Mouse (Mus musculus) forebrain, postnatal 0 days (tissue): ENCODE results near the gene 1700016D06Rik. TPM values are rescaled to one million over a fixed set of nuclear protein-coding genes. Genes with fewer than 3 reads are reported as not detected.
A peak's percentile ranks its signal among the peaks of the same experiment; 100 is the strongest.

Experiments used
- ATAC-seq: fragments of 200-750 bp; cut with Nextera tagmentation; 2 replicates; pipeline ENCODE4 v1.8.0; 2017; ENCODE audit warnings: mild to moderate bottlenecking, moderate library complexity
- DNase-seq: peaks from one replicate; pipeline ENCODE4 v3.0.0-alpha.2; 2015
- H3K27ac ChIP-seq: fragments of 300-500 bp; sonication (generic); 2 replicates; pipeline ENCODE4 v1.5.1; 2014; ENCODE audit warnings: low read depth, mild to moderate bottlenecking, antibody characterized with exemption, low read length, moderate library complexity, mixed read lengths
- H3K27me3 ChIP-seq: fragments of 300-500 bp; sonication (generic); 2 replicates; pipeline ENCODE4 v1.6.1; 2014; ENCODE audit warnings: mild to moderate bottlenecking, low read length, mixed read lengths; ENCODE audit not compliant: insufficient read depth
- H3K36me3 ChIP-seq: fragments of 300-500 bp; sonication (generic); 2 replicates; pipeline ENCODE4 v1.6.1; 2014; ENCODE audit warnings: mild to moderate bottlenecking, moderate library complexity; ENCODE audit not compliant: insufficient read depth
- H3K4me1 ChIP-seq: fragments of 300-500 bp; sonication (generic); 2 replicates; pipeline ENCODE4 v1.6.1; 2014; ENCODE audit warnings: antibody characterized with exemption; ENCODE audit not compliant: insufficient read depth
- H3K4me2 ChIP-seq: fragments of 300-500 bp; sonication (generic); 2 replicates; pipeline ENCODE4 v1.6.1; 2014; ENCODE audit warnings: low read depth, mild to moderate bottlenecking, moderate library complexity
- H3K4me3 ChIP-seq: fragments of 300-500 bp; sonication (generic); 2 replicates; pipeline ENCODE4 v1.5.1; 2014; ENCODE audit warnings: low read depth, low read length, mixed read lengths
- H3K9ac ChIP-seq: fragments of 300-500 bp; sonication (generic); 2 replicates; pipeline ENCODE4 v1.6.1; 2014; ENCODE audit warnings: mild to moderate bottlenecking
- H3K9me3 ChIP-seq: fragments of 300-500 bp; sonication (generic); 2 replicates; pipeline ENCODE4 v1.6.1; 2016; ENCODE audit warnings: low read length
- CTCF ChIP-seq: sonication (generic); IDR thresholded peaks from 2 replicates; pipeline ENCODE4 v1.5.1; 2016; ENCODE audit warnings: antibody characterized with exemption, control low read depth, low read depth
- WGBS: fragments of 180-500 bp; shearing (Covaris S2); extraction: QIAGEN DNeasy Blood & Tissue Kit; methylation state at CpG from one replicate; pipeline ENCODE4 v1.1.7; 2014; 5-methylcytosine and 5-hydroxymethylcytosine counted together
- polyA plus RNA-seq: library from polyadenylated mRNA; unstranded; fragments of >200 nt; fragmentation: Nextera tagmentation; extraction: Ambion mirVana; gene quantifications from 2 replicates; pipeline ENCODE4 v1.2.1, GENCODE M21; 2015
- total RNA-seq: library from RNA; depleted of rRNA; stranded (reverse); fragments of >200 nt; gene quantifications from 2 replicates; pipeline ENCODE4 v1.2.3, GENCODE M21; 2014

The 1700016D06Rik gene
- total and polyA plus RNA-seq, 2 experiments from 2014 or later: 0.22 TPM; not detected in 1

DNA sequence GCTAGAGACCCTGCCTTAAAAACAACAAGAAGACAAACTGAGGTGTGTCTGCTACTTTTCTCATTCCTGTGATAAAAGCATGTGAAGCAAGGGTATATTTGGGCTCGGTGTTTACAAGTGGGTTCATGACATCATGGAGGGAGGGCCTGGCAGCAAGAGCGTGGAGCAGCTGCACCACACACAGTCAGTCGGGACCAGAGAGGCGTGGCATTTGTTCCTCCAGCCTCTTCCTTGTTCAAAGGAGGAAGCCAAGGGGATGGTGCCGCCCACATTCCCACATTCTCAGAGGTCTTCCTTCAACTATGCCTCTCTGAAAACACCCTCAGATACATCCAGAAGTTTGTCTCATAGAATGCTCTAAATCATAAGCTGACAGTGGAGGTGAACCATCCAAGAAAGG, 2.9 kb upstream of the 1700016D06Rik start:
- DNase-seq (no peak), ATAC-seq (no peak)
- H3K4me2 ChIP-seq: no peak overlapping the region
- TF ChIP-seq CTCF: no peak
- 91% methylated on average over 5 of the region's 5 CpGs for WGBS
- no peaks in the 10 kb centered on the region for H3K36me3 ChIP-seq
- H3K9ac ChIP-seq: no peak overlapping the region
- no peak overlapping the region for H3K4me3 ChIP-seq
- no peaks in the 10 kb centered on the region for H3K27me3 ChIP-seq
- no peak overlapping the region for H3K27ac ChIP-seq
- no peaks in the 10 kb centered on the region for H3K9me3 ChIP-seq
- H3K4me1 ChIP-seq: peaks cover 4% of the 10 kb centered on the region; the same call in 1 of the 2 replicates

DNA sequence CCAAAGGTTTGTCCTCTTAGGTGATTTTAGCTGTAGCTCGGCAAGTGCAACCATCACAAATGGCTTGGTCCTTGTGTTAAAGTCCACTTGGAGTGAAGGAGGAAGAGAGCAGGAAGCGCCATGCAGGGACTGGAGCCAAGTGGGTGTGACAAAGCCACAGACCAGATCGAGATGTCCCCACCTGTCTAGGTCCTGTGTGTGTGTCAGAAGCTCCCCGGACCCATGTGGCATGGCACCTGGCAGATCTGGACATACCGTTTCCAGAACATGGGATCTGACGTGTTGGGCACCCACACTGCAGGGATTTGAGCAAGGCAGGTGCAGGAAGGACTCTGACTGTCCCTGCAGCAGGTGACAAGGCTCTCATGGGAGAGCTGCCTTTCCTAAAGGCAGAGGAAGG, 565 bp upstream of the 1700016D06Rik start:
- no peak overlapping the region for H3K27ac ChIP-seq
- 85% methylated on average over 6 of the region's 6 CpGs for WGBS
- no peak for ATAC-seq
- H3K4me1 ChIP-seq: peaks cover 4% of the 10 kb centered on the region; the same call in 1 of the 2 replicates
- no peaks in the 10 kb centered on the region for H3K9me3 ChIP-seq
- no peak overlapping the region for H3K4me2 ChIP-seq
- no peaks in the 10 kb centered on the region for H3K27me3 ChIP-seq
- no peak for DNase-seq
- no peak for TF ChIP-seq CTCF
- H3K4me3 ChIP-seq: no peak overlapping the region
- H3K9ac ChIP-seq: no peak overlapping the region
- H3K36me3 ChIP-seq: no peaks in the 10 kb centered on the region

DNA sequence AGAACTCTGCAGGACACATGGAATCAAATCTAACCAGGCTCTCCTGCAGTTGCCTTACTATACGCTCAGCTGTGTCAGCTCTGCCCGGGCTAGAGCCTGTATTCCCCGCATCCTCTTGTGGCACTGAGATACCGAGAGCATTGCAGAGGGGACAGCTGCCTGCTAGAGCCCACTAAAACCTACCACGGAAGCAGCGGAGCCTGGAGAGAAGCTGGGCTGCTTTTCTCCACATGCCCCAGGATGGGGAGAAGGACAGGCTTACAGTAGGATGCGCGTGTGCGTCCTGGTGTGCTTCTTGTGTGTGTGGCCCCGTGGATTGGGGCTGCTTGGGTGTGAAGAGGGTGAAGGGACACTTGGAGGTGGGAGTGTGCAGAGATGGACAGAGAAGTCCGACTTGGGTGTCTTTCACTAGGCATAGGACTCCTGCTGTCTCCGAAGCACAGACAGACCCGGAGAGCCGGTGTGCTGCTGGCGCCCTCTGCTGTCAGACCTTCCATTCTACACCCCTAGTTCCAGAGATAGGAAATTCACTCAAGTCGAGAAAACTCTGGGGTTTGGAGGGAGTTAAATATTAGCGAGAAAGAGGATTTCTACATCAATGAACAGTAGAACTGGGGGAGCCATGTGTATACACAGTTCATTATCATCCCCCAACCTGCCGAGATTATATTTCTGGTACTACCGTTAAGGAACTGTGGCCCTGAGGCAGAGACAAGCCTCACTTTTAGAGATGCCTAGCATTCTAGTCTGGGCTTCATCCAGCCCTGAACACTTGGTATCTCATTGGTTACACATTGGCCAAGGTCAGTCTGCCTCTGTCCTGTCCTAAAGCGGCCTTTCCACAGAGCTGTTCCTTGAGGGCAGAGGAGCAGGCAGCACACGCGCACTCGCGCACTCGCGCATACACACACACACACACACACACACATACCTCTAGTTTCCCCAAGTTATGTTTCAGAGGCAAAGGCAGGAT, 517 bp downstream of the 1700016D06Rik start:
- DNase-seq (peak; percentile 89), ATAC-seq (peak; percentile 94)
- Histone ChIP-seq H3K4me1 (no peaks in the 10 kb centered on the region), H3K9me3 (no peaks in the 10 kb centered on the region), H3K4me2 (peak overlapping the region; percentile 43), H3K27ac (no peak overlapping the region), H3K27me3 (no peaks in the 10 kb centered on the region), H3K9ac (no peak overlapping the region), H3K4me3 (no peak overlapping the region), H3K36me3 (no peaks in the 10 kb centered on the region)
- WGBS: 35% methylated on average over 26 of the region's 26 CpGs
- peak; percentile 93 for TF ChIP-seq CTCF

DNA sequence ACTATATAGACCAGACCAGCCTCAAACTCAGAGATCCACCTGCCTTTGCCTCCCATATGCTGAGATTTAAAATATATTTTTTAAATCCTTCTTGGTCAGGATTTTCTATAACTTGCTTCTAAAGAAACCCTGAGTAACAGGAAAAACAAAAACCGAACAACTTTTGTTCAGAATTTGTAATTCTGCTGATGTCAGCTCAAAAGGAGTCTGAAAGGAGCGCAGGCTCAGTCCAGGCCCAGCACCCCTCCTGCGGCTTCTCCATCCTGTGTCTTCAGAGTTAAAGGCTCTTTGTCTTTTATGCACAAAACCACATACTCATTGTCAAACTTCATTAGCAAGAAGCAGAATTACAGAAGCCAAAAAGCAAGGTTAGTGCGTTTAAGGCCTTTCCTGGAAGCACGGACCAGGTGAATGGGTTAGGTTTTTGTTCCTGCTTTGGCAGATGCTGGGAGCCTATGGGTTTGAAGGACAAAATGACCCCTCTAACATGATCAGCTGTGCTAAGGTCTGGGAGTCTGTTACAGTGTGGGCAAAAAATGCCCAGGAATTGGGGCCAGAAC, 1.3 kb downstream of the 1700016D06Rik start:
- DNase-seq: no peak
- Histone ChIP-seq H3K27me3 (no peaks in the 10 kb centered on the region), H3K4me3 (no peak overlapping the region), H3K4me1 (no peaks in the 10 kb centered on the region), H3K36me3 (no peaks in the 10 kb centered on the region), H3K9ac (no peak overlapping the region), H3K4me2 (no peak overlapping the region), H3K27ac (no peak overlapping the region), H3K9me3 (no peaks in the 10 kb centered on the region)
- WGBS: 75% methylated on average over 5 of the region's 5 CpGs
- ATAC-seq: no peak
- no peak for TF ChIP-seq CTCF

DNA sequence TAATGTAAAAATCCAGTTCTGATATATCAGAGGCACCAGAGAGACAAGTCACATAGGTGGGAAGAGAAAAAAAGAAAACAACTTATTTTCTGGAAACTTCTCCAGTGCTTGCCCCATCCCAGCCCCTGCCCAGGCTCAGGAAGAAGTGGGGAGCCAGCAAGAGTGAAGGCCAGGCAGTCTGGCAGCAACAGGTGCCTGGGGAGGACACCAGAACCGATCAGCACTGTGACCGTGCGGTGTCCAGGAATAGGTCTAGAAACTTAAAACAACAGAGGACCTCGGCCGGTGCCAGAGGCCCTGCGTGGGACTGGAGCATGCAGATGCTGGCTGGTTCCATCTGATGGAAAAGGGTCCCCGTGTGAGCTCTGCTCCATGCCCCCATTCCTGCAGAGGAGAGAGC, 3.4 kb downstream of the 1700016D06Rik start:
- no peak overlapping the region for H3K4me2 ChIP-seq
- TF ChIP-seq CTCF: no peak
- no peak for DNase-seq
- H3K9ac ChIP-seq: no peak overlapping the region
- WGBS: 90% methylated on average over 7 of the region's 7 CpGs
- no peaks in the 10 kb centered on the region for H3K4me1 ChIP-seq
- H3K36me3 ChIP-seq: no peaks in the 10 kb centered on the region
- no peaks in the 10 kb centered on the region for H3K9me3 ChIP-seq
- H3K4me3 ChIP-seq: no peak overlapping the region
- no peaks in the 10 kb centered on the region for H3K27me3 ChIP-seq
- H3K27ac ChIP-seq: no peak overlapping the region
- ATAC-seq: no peak

DNA sequence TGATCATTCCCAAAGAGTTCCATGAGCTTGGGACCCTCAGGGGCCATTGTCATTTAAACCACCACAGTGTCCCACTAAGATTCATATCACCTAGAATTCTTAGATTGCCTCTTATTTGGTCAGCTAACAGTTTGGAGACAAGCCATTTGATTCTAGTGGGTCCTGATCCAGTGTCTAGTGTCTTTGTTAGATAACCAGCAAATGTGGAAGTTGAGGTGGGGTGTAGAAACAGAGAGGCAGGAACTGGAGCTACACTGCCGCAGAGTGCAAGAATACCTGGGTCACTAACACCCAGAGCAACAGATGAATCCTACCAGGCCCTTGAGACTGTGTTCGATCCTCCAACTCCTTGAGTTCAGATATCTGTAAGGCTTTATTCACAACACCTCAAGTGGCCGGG, 4.7 kb downstream of the 1700016D06Rik start:
- no peaks in the 10 kb centered on the region for H3K36me3 ChIP-seq
- H3K27ac ChIP-seq: no peak overlapping the region
- no peak overlapping the region for H3K4me3 ChIP-seq
- no peak for DNase-seq
- 90% methylated on average over 3 of the region's 3 CpGs for WGBS
- H3K4me1 ChIP-seq: no peaks in the 10 kb centered on the region
- ATAC-seq: no peak
- H3K9ac ChIP-seq: no peak overlapping the region
- H3K27me3 ChIP-seq: no peaks in the 10 kb centered on the region
- no peak for TF ChIP-seq CTCF
- H3K9me3 ChIP-seq: no peaks in the 10 kb centered on the region
- no peak overlapping the region for H3K4me2 ChIP-seq

DNA sequence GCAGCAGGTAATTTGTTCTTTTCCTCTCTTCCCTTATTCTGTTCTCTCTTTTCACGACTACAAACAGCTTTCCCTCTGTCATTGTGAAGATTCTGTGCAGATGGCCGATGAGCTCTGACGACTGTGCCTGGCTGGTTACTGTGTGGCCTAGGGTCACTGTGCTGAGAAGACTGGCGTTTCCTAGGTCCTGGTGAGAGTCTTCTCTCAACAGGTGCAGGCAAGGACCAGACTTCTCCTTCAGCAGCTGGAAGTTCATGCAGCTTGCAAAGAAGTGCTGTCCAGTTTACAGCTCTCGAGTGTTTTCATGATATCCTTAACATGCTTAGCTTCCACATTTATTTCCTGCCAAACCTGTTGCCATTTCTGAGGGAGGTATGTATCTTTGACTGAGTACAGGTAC, 6.9 kb downstream of the 1700016D06Rik start:
- Histone ChIP-seq H3K27ac (no peak overlapping the region), H3K36me3 (no peaks in the 10 kb centered on the region), H3K9me3 (no peaks in the 10 kb centered on the region), H3K27me3 (no peaks in the 10 kb centered on the region), H3K9ac (no peak overlapping the region), H3K4me3 (no peak overlapping the region), H3K4me1 (no peaks in the 10 kb centered on the region), H3K4me2 (no peak overlapping the region)
- 85% methylated on average over 5 of the region's 5 CpGs for whole genome bisulfite sequencing
- TF ChIP-seq CTCF: no peak
- no peak for ATAC-seq
- no peak for DNase-seq
